Mouse (Mus musculus) embryonic stem cell, embryonic (primary cell): Measurements from ENCODE around the gene Dhx37.

Experiments
- CTCF ChIA-PET, 4 experiments: fragments of 300-600 bp in 2 of 4; fragments of 350-600 bp in 2 of 4; sonication (Branson Sonifier 250); formaldehyde crosslinking; loops; one replicate each; lab custom pipeline; 2022; ENCODE audit warnings: inconsistent platforms in 2 of 4; lab: Charles Lee
- POLR2A ChIA-PET, 4 experiments: fragments of 300-600 bp in 2 of 4; fragments of 350-600 bp in 2 of 4; sonication (Branson Sonifier 250); formaldehyde crosslinking; loops; one replicate each; lab custom pipeline; 2022; ENCODE audit warnings: antibody characterized with exemption in 4 of 4, inconsistent platforms in 1 of 4; lab: Charles Lee

Dhx37 gene

DNA sequence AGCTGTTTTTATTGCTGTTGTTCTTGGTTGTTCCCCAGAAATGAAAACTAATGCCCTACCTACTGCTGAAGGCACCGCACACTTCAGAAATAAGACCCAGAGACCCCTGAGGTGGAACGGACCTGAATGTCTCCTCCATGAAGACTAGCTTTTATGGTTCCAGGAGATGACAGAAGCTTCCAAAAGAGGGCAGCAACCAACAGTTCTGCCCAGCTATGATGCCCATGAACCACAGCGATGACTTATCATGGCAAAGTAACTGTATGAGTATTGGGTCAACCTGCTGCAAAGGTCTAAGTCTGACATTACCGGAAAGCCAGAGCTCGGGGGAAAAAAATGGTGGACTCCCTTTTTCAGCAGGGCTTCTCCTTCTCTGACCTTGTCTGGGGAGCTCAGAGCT lies 55.0 kb downstream of the Dhx37 start:
- CTCF ChIA-PET, result interaction anchor here (0.5 to 3.6 kb wide), 8 partner anchors 10 to 134 kb away, joined by 3 to 11 read pairs (median 4); no protein-coding TSS in a partner anchor
- POLR2A ChIA-PET, result interaction anchor here in 3 of 4 experiments (0.5 to 1.5 kb wide), 9 partner anchors 10 to 127 kb away, joined by 3 to 7 read pairs (median 4); partner anchors contain the start of genes Gm10382 (in 1 of the 3) and Ubc (in 1 of the 3)

DNA sequence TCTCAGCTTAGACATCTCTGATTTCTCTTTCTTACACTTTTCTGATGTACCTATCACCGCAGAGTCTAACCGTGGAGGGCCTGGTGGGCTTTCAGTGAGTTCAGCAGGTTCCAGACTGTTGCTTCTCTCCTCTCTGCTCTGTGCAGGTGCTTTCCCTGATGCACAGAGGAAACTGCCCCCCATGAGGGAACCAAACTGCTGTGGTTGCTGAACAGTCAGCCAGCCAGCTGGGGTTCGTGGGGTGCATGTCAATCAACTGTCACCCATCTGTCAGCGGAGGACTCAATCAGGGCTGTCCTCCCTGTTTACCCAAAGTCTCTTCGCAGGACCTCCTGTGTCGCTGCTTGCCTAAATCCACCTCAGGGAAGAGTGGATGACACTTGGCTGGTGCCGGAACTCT lies 56.7 kb downstream of the Dhx37 start:
- ChIA-PET POLR2A (interaction anchor here in 1 of 4 experiments (0.6 kb wide), 1 partner anchor 54 kb away, joined by 3 read pairs; no protein-coding TSS in a partner anchor), CTCF (no interaction called here)

DNA sequence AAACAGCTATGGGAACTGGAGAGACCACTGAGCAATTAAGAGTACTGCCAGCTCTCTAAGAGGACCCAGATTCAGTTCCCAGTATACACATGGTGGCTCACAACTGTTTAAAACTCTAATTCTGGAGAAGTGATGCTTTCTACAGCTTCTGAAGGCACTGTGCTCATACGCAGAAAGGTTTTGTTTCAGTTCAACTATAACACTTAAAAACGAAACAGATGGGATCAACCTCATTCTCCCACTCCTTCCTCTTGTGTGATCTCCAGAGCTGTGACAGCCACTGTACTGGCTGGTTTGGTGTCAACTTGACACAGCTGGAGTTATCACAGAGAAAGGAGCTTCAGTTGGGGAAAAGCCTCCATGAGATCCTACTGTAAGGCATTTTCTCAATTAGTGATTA lies 58.0 kb downstream of the Dhx37 start:
- POLR2A ChIA-PET, result interaction anchor here in 3 of 4 experiments (0.8 to 2.5 kb wide), 7 partner anchors 8 to 30 kb away, joined by 3 to 15 read pairs (median 6); no protein-coding TSS in a partner anchor
- CTCF ChIA-PET, result interaction anchor here in 2 of 4 experiments (0.9 to 1.3 kb wide), 2 partner anchors 104 to 130 kb away, joined by 3 read pairs; no protein-coding TSS in a partner anchor

DNA sequence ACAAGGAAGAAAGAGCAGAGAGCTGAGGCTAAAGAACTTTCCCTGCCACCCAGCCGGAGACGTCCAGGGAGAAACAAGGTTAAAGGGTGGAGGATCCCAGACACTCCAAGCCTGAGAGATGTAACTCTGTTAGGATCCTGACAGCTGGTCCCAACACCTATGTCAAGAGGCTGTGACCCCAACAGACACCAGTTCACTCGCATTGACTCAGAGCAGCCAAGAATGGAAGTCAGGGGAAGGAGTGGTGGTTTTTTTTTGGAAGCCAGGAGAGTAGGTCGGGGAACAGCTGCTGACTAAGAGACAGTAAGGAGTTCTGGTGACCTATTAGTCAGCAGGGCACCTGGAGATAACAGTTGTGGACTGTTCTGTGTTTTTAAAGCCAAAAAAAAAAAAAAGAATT lies 61.9 kb downstream of the Dhx37 start:
- ChIA-PET POLR2A (interaction anchor here (0.7 to 3.5 kb wide), 12 partner anchors 11 to 276 kb away, joined by 3 to 25 read pairs (median 3); partner anchors contain the start of gene Bri3bp (in 1 of the 4)), CTCF (interaction anchor here (0.6 to 1.7 kb wide), 11 partner anchors 12 to 151 kb away, joined by 3 to 6 read pairs (median 4); partner anchors contain the start of gene Scarb1 (in 1 of the 4))

DNA sequence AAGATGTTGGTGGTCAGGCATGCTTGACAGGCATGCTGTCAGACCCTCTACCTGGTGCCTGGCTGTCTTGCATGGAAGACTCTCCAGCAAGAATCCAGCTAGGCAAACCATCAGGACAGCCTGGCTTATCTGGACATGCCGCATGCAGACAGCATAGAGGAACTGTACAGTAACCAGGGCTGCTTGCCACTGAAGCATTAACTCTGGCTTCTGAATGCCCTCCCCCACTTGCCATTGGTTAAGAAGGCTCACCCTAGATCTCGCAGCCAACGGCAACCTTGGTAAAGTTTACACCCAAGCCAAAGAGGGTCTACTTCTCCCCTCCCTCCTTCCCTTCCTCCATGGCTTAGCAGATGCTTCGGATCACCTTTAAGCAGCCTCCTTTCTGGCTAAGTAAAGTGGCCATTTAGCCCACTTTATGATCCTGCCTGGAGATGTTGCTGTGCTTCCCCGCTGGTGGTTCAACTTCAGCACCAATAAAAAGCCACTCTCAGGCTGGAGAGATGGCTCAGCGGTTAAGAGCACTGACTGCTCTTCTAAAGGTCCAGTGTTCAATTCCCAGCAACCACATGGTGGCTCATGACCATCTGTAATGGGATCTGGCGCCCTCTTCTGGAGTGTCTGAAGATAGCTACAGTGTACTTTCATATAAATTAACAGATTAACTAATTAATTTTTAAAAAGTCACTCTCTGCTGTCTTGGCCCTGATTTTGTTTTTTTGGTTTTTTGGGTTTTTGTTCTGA lies 62.8 kb downstream of the Dhx37 start:
- CTCF ChIA-PET, result interaction anchor here (0.7 to 1.7 kb wide), 9 partner anchors 30 to 152 kb away, joined by 3 to 6 read pairs (median 4); partner anchors contain the start of gene Scarb1 (in 1 of the 4)
- POLR2A ChIA-PET, result interaction anchor here (0.7 to 3.5 kb wide), 9 partner anchors 10 to 117 kb away, joined by 3 to 25 read pairs (median 3); partner anchors contain the start of genes Gm10382 (in 1 of the 4) and Ubc (in 1 of the 4)

DNA sequence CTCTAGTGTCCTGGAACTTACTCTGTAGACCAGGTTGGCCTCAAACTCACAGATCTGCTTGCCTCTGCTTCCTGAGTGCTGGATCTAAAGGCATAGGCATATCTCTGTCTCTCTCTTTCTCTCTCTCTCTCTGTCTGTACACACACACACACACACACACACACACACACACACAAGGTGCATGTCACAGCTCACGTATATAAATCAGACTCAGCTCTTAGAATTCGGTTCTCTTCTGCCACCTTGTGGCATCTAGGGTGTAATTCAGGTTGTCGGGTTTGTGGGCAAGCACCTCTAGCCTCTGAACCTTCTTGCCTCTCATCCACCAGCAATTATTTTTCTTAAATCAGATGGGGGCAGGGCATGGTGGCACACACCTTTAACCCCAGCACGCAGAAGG lies 65.4 kb downstream of the Dhx37 start:
- POLR2A ChIA-PET, result interaction anchor here (0.5 to 3.1 kb wide), 27 partner anchors 11 to 97 kb away, joined by 3 to 18 read pairs (median 4); partner anchors contain the start of genes Ubc (in 2 of the 4), Bri3bp (in 1 of the 4), Gm10382 (in 1 of the 4) and Scarb1 (in 1 of the 4)
- CTCF ChIA-PET, result interaction anchor here (0.5 to 4.0 kb wide), 89 partner anchors 8 to 826 kb away, joined by 3 to 94 read pairs (median 4); partner anchors contain the start of gene Scarb1 (in 3 of the 4)

DNA sequence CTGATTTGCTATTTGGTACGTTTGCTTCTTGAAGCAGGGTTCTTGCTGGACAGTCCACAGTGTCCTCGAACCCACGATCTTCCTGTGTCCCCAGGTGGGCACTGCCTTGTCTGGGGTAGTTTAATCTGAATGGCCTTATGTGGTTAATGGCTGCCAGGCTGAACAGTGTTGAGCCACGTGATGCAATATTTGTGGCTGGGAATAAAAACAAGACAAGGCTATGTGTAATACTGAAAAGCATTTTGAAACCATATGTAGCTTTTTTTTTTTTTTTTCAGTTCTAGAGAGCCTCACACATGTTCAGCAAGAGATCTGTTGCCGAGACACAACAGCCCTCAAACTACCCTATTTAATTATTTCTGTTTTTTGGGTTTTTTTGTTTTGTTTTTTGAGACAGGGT lies 65.8 kb downstream of the Dhx37 start:
- CTCF ChIA-PET, result interaction anchor here (0.5 to 4.0 kb wide), 90 partner anchors 8 to 826 kb away, joined by 3 to 94 read pairs (median 4); partner anchors contain the start of gene Scarb1 (in 3 of the 4)

DNA sequence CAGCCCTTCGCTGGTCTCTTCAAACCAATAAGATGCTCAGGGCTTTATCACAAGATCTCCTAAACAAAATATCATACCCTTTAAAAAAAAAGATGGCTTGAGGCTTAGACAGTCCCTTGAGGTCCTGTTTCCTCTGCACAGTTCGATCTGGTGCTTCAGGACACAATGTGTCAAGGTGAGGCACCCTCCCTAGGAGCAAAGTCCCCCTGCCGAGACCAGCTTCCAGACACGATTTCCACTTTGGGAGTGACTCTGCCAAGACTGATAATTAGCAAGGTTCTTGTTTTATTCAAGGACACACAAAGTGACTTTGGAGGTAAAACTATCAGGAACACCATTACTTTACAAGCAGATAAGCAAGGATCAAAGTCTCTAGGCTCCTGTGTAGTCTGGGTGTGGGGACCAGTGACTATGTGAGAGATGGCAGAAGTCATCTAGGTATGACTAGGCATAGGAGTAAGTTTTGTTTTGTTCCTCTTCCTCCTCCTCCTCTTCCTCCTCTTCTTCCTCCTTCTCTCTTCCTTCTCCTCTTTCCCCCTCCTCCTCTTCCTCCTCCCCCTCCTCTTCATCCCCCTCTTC lies 69.0 kb downstream of the Dhx37 start:
- ChIA-PET POLR2A (interaction anchor here in 2 of 4 experiments (0.6 to 0.9 kb wide), 3 partner anchors 14 to 99 kb away, joined by 3 to 14 read pairs (median 6); no protein-coding TSS in a partner anchor), CTCF (interaction anchor here in 3 of 4 experiments (0.6 to 1.6 kb wide), 5 partner anchors 16 to 100 kb away, joined by 3 to 13 read pairs (median 4); no protein-coding TSS in a partner anchor)

More for the DNA sequence above, 65.8 kb downstream of the Dhx37 start:
- POLR2A ChIA-PET, result interaction anchor here (0.6 to 3.1 kb wide), 28 partner anchors 12 to 489 kb away, joined by 3 to 18 read pairs (median 4); partner anchors contain the start of genes Ubc (in 2 of the 4), Gm10382 (in 1 of the 4) and Scarb1 (in 1 of the 4)

DNA sequence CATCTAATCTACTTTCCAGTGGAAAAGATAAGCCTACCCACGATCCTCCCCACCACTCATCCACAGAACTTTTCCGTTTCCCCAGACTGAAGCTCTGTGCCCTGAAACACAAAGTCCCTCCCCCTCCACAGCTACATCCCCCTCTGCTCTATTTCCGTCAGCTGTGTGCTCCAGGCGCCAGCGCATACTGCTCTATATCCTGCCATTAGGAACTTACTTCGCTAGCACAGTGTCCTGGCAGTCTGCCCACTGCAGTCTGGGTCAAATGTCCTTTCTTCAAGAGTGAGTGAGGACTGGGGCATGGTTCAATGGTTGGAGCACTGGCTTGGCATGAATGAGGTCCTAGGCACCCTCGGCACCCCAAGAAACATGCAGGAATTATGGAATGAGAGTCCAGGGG lies 70.0 kb downstream of the Dhx37 start:
- CTCF ChIA-PET, result interaction anchor here in 1 of 4 experiments (1.6 kb wide), 1 partner anchor 15 kb away, joined by 4 read pairs; no protein-coding TSS in a partner anchor
- POLR2A ChIA-PET, result no interaction called here
